Mouse (Mus musculus) ES-E14 (cell line): ENCODE results near the gene Cdk5r2.

Experiments
- HCFC1 ChIP-seq: IDR thresholded peaks from 2 replicates; pipeline ENCODE4 v1.6.1; 2012; ENCODE audit warnings: low read length, inconsistent platforms, borderline replicate concordance; ENCODE audit not compliant: insufficient read depth
- ZC3H11A ChIP-seq: IDR thresholded peaks from 2 replicates; pipeline ENCODE4 v1.6.1; 2012; ENCODE audit warnings: low read depth, mild to moderate bottlenecking, inconsistent platforms, low read length, borderline replicate concordance
- ZNF384 ChIP-seq: IDR thresholded peaks from 2 replicates; pipeline ENCODE4 v1.6.1; 2012; ENCODE audit warnings: low read depth, low read length, inconsistent platforms

- TF ChIP-seq HCFC1 (no peak), ZNF384 (no peak), ZC3H11A (no peak)
These were observed 11.6 kb upstream of the Cdk5r2 start for GRCm38 (mm10) chr1:74843090-74843489.
